Mouse (Mus musculus) left cerebral cortex, adult 11 months (tissue): Measurements from ENCODE around the gene Akr1a1.

Experiments
- DNase-seq: peaks from one replicate; pipeline ENCODE4 v3.0.0; 2022; ENCODE audit warnings: low spot score

Akr1a1 gene

GRCm38 (mm10) chr4:116659474-116659873, 8.0 kb upstream of the Akr1a1 start:
- DNase-seq = no peak

- DNase-seq = no peak
These were observed 6.5 kb upstream of the Akr1a1 start for GRCm38 (mm10) chr4:116657971-116658370.

- DNase-seq = no peak
These were observed 4.2 kb upstream of the Akr1a1 start for GRCm38 (mm10) chr4:116655658-116656057.

- DNase-seq = no peak
These were observed 3.6 kb upstream of the Akr1a1 start for GRCm38 (mm10) chr4:116655100-116655499.

GRCm38 (mm10) chr4:116653228-116653627, 1.7 kb upstream of the Akr1a1 start:
- no peak for DNase-seq

- no peak for DNase-seq
These were observed 286 bp upstream of the Akr1a1 start for GRCm38 (mm10) chr4:116651797-116652135.

- DNase-seq = no peak
These were observed 1.1 kb downstream of the Akr1a1 start for GRCm38 (mm10) chr4:116650365-116650764.

GRCm38 (mm10) chr4:116649411-116649810, 2.1 kb downstream of the Akr1a1 start:
- no peak for DNase-seq

GRCm38 (mm10) chr4:116645624-116646023, 5.9 kb downstream of the Akr1a1 start:
- no peak for DNase-seq

- DNase-seq = no peak
These were observed 7.2 kb downstream of the Akr1a1 start for GRCm38 (mm10) chr4:116644326-116644725.

- DNase-seq = no peak
These were observed 9.4 kb downstream of the Akr1a1 start for GRCm38 (mm10) chr4:116642071-116642470.

- no peak for DNase-seq
These were observed 12.7 kb downstream of the Akr1a1 start for GRCm38 (mm10) chr4:116638821-116639220.

GRCm38 (mm10) chr4:116635197-116635596, 16.3 kb downstream of the Akr1a1 start:
- no peak for DNase-seq

- DNase-seq = peak; percentile 79
These were observed 23.5 kb downstream of the Akr1a1 start, which contains the start of gene Nasp for GRCm38 (mm10) chr4:116627722-116628662. Gene Nasp (minus strand): TSS chr4:116627941.

GRCm38 (mm10) chr4:116627359-116627716, 24.1 kb downstream of the Akr1a1 start:
- DNase-seq = peak; percentile 87

GRCm38 (mm10) chr4:116626658-116627358, 24.7 kb downstream of the Akr1a1 start:
- DNase-seq = peak; percentile 25

- DNase-seq = no peak
These were observed 26.6 kb downstream of the Akr1a1 start for GRCm38 (mm10) chr4:116624831-116625230.

- no peak for DNase-seq
These were observed 36.2 kb downstream of the Akr1a1 start for GRCm38 (mm10) chr4:116615237-116615636.

GRCm38 (mm10) chr4:116612621-116613020, 38.9 kb downstream of the Akr1a1 start:
- DNase-seq = no peak

GRCm38 (mm10) chr4:116596978-116597881, 54.2 kb downstream of the Akr1a1 start:
- peak; percentile 87 for DNase-seq

- DNase-seq = no peak
These were observed 55.1 kb downstream of the Akr1a1 start, which contains the start of gene Ccdc17 for GRCm38 (mm10) chr4:116596379-116596778. Gene Ccdc17 (plus strand): TSS chr4:116596654.

GRCm38 (mm10) chr4:116595793-116596192, 55.7 kb downstream of the Akr1a1 start:
- no peak for DNase-seq
